Mouse (Mus musculus): Measurements from ENCODE around the gene Polr2g. TPM values are rescaled to one million over a fixed set of nuclear protein-coding genes. Genes with fewer than 3 reads are reported as not detected.
"Not testable (repeated sequence)": the region's sequence is repeated elsewhere in the genome, so short reads cannot be mapped to it uniquely, and the experiment has no call there.

Polr2g gene
- 153 and 163 TPM in 2 replicates for polyA plus RNA-seq (2015; fragmentation: Nextera tagmentation; extraction: Ambion mirVana)

DNA sequence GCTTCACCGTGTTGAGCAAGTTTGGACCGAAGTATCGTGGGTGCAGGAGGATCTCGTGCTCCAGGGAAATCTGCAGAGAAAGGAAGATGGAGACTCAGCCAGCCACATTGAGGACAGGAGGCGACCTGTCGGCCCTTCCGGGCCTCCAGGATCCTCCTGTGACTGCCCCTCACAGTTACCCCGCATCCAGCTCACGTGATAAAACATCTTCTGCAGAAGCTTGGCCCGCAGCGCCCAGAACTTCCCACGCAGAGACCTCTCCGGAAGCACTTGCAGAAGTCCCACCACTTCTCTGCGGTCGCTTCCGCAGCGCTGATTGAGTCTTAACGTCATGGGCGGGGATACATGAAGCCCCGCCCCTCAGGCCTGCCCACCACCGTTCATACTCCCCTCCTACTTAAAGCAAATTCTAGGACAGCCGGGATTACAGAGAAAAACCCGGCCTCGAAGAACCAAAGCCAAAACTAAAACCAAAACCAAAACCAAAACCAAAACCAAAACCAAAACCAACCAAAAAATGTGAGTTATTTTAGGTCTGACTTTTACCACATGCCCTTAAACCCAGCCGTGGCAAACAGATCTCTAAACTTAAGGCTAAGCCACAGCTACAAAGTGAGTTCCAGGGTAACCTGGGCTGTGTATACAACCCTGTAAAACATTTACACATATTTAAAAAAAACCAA, at the start of gene Polr2g:
Gene Polr2g, minus strand, starts transcription at position 314 of the 683 bp plus-strand sequence.
- ATAC-seq (ENCODE audit: low FRiP score) = peak; percentile 70
- no peaks in the 10 kb centered on the region for H3K9me3 ChIP-seq
- H3K4me2 ChIP-seq = peak within 1 kb of the TSS; percentile 97
- H3K27ac ChIP-seq = peak within 1 kb of the TSS; percentile 71
- H3K4me3 ChIP-seq = peak within 1 kb of the TSS; percentile 80
- WGBS = 2% methylated on average over 25 of the region's 25 CpGs
- H3K9ac ChIP-seq = peak within 1 kb of the TSS; percentile 86
- H3K36me3 ChIP-seq = peaks cover 27% of the 10 kb centered on the region
- H3K27me3 ChIP-seq = no peaks in the 10 kb centered on the region
- H3K4me1 ChIP-seq (replicated peaks) = peaks cover 25% of the 10 kb centered on the region

DNA sequence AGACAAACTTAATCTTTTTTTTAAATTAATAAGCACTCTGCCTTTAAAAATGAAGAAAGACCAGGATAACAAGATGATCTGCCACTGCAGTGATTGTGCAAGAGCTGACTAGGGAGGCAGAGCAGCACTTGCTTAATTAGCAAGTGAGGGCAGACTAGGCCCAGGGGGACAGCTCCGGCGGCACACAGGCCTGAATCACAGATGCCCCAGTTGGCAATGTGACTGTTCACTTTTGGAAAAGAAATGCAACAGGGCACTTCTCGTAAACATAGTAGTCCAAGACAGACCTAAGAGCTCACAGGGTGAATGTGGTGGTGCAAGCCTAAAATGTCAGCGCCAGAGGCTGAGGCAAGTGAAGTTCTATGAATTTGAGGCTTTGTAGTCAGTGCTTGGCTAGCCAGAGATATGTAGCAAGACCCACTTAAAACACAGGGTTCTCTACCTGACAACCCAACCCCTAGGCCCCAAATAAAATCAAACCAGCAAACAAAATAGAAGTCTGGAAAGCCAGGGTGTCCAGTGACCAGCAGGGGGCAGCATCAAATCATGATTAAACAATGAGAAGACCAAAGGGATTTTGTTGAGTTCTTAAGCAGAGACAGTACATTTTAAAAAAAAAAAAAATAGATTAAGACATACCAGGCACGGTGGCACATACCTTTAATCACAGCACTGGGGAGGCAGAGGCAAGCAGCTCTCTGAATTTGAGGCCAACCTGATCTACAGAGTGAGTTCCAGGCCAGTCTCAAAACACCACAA, 46.2 kb upstream of the Polr2g start:
- peaks cover 21% of the 10 kb centered on the region for H3K4me1 ChIP-seq (replicated peaks)
- no peak overlapping the region for H3K9ac ChIP-seq
- WGBS = 59% methylated on average over 5 of the region's 5 CpGs
- peaks cover 61% of the 10 kb centered on the region for H3K36me3 ChIP-seq
- H3K4me2 ChIP-seq = no peak overlapping the region
- no peak overlapping the region for H3K4me3 ChIP-seq
- no peaks in the 10 kb centered on the region for H3K27me3 ChIP-seq
- H3K9me3 ChIP-seq = no peaks in the 10 kb centered on the region
- ATAC-seq (ENCODE audit: low FRiP score) = no peak
- no peak overlapping the region for H3K27ac ChIP-seq

DNA sequence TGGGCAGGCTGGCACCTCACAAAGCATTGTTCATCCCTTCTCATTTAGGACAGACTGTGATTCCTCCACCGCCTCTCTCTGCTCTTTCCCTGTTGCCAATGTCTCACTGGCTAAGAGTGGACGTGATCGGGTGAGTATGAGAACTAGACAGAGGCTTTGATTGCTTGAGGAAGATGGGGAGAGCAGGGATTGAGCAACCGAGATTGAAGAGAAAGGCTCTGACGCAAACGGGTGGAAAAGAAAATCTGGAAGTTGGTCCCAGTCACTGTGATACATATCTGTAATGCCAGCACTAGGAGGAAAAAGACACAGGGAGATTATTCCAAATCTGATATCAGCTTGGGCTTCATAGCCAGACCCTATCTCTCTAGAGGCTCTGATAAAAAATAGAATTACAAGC, 44.6 kb upstream of the Polr2g start:
- no peaks in the 10 kb centered on the region for H3K9me3 ChIP-seq
- H3K4me1 ChIP-seq (replicated peaks) = peaks cover 34% of the 10 kb centered on the region
- no peak for ATAC-seq (ENCODE audit: low FRiP score)
- H3K9ac ChIP-seq = no peak overlapping the region
- no peak overlapping the region for H3K27ac ChIP-seq
- H3K36me3 ChIP-seq = peaks cover 47% of the 10 kb centered on the region
- no peak overlapping the region for H3K4me3 ChIP-seq
- H3K4me2 ChIP-seq = no peak overlapping the region
- H3K27me3 ChIP-seq = no peaks in the 10 kb centered on the region
- 89% methylated on average over 6 of the region's 6 CpGs for WGBS

DNA sequence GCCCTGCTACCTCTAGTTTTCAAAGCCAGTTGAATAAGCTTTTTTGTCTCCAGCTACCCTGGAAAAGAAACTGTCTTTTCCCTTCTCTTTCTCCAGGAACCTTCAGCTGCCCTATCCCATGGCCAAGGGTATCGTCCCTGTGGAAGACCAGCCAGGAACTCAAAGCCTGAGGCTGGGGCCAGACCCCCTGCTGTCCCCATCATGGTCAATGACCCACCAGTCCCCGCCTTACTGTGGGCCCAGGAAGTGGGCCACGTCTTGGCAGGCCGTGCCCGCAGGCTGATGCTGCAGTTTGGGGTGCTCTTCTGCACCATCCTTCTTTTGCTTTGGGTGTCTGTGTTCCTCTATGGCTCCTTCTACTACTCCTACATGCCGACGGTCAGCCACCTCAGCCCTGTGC, 42.6 kb upstream of the Polr2g start:
- Histone ChIP-seq H3K9me3 (no peaks in the 10 kb centered on the region), H3K9ac (peak overlapping the region; percentile 94), H3K36me3 (peaks cover 31% of the 10 kb centered on the region), H3K27ac (peak overlapping the region; percentile 99), H3K4me1 (replicated peaks) (peaks cover 45% of the 10 kb centered on the region), H3K4me2 (peak overlapping the region; percentile 81), H3K4me3 (peak overlapping the region; percentile 74), H3K27me3 (no peaks in the 10 kb centered on the region)
- WGBS = 93% methylated on average over 7 of the region's 7 CpGs
- ATAC-seq (ENCODE audit: low FRiP score) = no peak

DNA sequence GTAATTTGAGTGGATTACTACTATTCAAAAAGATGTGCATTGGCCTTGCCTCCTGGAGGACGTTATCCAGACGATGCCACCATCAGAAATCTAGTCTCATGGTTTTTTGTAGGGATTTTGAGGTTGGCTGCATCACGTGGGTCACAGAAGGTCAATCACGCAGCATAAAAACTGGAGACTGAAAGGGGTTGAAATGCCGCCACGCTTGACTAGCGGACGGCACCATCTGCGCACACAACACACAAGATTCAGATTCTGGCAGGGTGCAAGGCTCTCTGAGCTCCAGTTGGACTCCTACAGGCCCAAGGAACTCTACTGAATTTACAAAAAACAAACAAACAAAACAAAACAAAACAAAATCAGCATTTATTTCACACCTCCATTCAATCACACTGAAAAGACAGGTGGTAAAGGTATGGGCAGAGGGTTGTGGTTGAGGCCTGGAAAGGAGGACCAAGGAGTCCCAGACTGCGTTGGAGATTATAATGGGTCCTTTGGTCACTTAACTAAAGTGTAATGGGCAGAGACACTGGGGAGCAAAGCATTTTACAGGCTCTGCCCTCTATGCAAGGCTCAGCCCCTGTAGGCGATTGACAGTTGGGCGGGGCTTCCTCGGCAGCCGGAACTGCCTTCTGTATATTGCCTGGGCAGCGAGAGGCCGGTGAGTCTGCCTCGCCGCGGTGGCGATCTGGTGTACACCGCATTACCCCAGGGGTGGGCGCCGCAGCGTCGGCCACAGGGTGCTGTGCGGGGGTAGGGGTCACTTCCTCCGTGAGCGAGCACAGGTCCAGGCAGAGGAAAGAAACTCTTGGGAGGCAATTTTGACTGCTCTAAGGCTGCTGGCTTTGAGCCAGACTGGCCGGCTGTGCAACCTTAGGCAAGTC, 41.8 kb upstream of the Polr2g start:
- ATAC-seq (ENCODE audit: low FRiP score) = peak; percentile 7; the same call in 1 of the 2 replicates
- peak overlapping the region; percentile 99 for H3K27ac ChIP-seq
- peaks cover 45% of the 10 kb centered on the region for H3K4me1 ChIP-seq (replicated peaks)
- no peaks in the 10 kb centered on the region for H3K9me3 ChIP-seq
- peak overlapping the region; percentile 94 for H3K9ac ChIP-seq
- H3K27me3 ChIP-seq = no peaks in the 10 kb centered on the region
- WGBS = 12% methylated on average over 29 of the region's 29 CpGs
- H3K4me2 ChIP-seq = peak overlapping the region; percentile 81
- peak overlapping the region; percentile 74 for H3K4me3 ChIP-seq
- peaks cover 30% of the 10 kb centered on the region for H3K36me3 ChIP-seq

DNA sequence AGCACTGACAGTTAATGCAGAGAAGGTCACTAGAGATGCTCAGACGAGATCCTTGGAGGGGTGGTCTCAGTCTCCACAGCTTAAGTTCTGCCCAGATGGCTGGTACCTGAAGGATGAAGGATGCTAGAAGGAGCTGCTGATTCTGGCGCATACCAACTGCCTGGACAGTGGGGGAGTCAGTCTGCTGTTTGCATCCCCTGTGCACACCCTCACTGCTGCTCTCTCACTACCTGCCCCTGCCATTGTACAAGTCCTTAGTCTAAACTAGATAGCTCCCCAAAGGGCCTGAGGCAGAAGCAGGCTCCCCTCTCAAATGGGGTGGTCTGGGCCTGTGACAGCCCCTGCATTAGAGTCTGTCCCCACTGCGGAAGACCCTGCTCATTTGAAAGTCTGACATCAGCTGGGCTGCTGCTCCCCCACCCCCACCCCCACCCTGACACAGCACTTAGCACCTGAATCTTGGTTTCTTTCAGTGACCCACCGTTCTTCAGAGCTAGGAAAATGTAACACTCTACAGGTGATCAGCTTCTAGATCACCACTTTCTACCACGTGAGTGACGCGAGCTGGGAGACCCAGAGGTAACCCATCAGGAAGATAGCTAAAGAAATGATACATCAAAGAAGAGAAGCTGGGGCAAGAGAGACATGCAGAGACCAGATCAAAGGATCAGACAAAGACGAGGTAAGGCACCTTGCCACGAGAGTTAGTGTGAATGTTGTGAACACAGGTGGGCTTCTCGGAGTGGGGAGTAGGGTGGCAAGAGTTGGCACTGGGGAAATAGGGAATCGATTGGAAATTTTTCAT, 40.9 kb upstream of the Polr2g start, which contains the start of gene Gng3:
Gene Gng3, minus strand, starts transcription at position 92 of the 805 bp plus-strand sequence.
- Histone ChIP-seq H3K9me3 (no peaks in the 10 kb centered on the region), H3K4me1 (replicated peaks) (peaks cover 45% of the 10 kb centered on the region), H3K4me2 (peak within 1 kb of the TSS; percentile 81), H3K27me3 (no peaks in the 10 kb centered on the region), H3K27ac (peak within 1 kb of the TSS; percentile 99), H3K9ac (peak within 1 kb of the TSS; percentile 94), H3K4me3 (peak within 1 kb of the TSS; percentile 74), H3K36me3 (peaks cover 35% of the 10 kb centered on the region)
- ATAC-seq (ENCODE audit: low FRiP score) = peak; percentile 91
- 32% methylated on average over 11 of the region's 11 CpGs for WGBS

DNA sequence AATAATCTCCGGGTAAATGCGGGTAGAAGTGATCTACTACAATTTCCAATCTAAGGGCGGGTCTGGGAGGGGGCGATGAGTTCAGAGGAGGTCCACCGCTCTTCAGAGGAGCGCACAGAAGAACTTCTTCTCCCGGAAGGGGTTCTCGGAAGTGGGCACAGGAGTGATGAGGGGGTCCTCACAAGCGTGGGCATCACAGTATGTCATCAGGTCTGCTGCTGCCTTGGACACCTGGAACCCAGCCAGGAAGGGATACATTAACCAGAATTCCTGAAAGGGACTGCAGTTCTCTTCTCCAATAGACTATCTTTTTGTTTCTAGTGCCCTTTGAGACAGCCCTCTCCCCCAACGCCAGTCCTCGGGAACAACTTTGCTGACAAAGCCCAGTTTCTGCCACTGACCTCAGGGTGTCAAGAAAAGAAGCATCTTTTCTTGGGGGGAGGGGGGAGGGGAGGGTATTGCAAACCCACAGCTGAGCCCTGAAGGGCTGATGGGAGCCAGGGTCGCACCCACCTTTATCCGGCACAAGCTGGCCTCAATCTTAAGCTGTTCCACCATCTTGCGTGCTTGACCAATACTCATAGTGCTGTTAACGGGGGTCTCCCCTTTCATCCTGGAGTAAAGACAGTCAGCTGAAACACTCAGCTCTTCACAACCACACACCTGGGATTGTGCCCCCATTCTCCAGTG, 39.8 kb upstream of the Polr2g start:
- Histone ChIP-seq H3K4me1 (replicated peaks) (peaks cover 45% of the 10 kb centered on the region), H3K36me3 (peaks cover 43% of the 10 kb centered on the region), H3K9me3 (no peaks in the 10 kb centered on the region), H3K4me3 (peak overlapping the region; percentile 74), H3K27ac (peak overlapping the region; percentile 99), H3K9ac (peak overlapping the region; percentile 94), H3K4me2 (peak overlapping the region; percentile 81), H3K27me3 (no peaks in the 10 kb centered on the region)
- 11% methylated on average over 15 of the region's 15 CpGs for WGBS
- peak; percentile 18; the same call in 1 of the 2 replicates for ATAC-seq (ENCODE audit: low FRiP score)

DNA sequence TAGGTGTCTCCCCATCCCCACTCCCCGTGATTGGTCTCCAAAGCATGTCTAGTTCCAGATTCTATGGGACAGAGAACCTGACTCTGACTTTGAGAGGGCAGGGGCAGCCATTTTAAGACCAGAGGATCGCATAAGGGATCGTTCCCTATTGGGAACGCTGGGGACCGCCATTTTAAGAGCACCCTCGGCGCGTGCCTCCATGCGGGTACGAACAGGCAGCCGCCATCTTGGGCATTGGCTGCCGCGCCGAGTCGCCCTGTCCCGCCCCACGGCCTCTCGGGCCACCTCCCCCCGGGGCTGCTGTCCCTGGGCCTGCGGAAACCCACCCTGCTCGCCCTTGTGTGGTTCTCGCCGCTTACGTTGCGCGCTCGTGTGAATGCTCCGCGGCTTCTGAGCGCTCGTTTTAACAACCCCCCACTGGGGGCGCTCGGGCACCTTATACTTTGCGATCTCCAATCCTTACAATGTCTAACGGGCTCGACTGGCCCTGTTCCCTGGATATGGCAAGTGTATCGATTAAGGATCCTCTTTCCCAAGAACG, 38.9 kb upstream of the Polr2g start, which contains the start of gene Bscl2:
Gene Bscl2, plus strand, starts transcription at position 217 of the 541 bp plus-strand sequence.
- Histone ChIP-seq H3K4me2 (peak within 1 kb of the TSS; percentile 81), H3K27me3 (no peaks in the 10 kb centered on the region), H3K9me3 (no peaks in the 10 kb centered on the region), H3K4me3 (peak within 1 kb of the TSS; percentile 74), H3K9ac (peak within 1 kb of the TSS; percentile 94), H3K27ac (peak within 1 kb of the TSS; percentile 99), H3K36me3 (peaks cover 43% of the 10 kb centered on the region), H3K4me1 (replicated peaks) (peaks cover 45% of the 10 kb centered on the region)
- WGBS = 1% methylated on average over 38 of the region's 38 CpGs
- ATAC-seq (ENCODE audit: low FRiP score) = peak; percentile 71

DNA sequence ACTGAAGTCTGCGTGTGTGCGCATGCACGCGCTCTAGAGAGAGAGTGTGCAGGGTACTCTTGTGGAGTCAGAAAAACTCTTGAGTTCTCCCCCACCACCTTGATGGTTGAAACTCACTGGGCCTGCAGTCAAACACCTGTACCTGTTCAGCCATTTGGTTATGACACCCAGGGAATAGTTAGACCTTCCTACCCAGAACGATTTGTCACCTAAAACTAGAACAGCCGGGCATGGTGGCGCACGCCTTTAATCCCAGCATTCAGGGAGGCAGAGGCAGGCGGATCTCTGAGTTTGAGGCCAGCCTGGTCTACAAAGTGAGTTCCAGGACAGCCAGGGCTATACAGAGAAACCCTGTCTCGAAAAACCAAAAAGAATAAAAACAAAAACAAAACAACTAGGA, 38.0 kb upstream of the Polr2g start:
- H3K27me3 ChIP-seq; ATAC-seq (ENCODE audit: low FRiP score); H3K9me3 ChIP-seq; H3K9ac ChIP-seq: not testable (repeated sequence)
- peak overlapping the region; percentile 99; the same call in 1 of the 2 replicates for H3K27ac ChIP-seq
- H3K4me3 ChIP-seq = peak overlapping the region; percentile 74
- H3K36me3 ChIP-seq = peaks cover 50% of the 10 kb centered on the region
- peak overlapping the region; percentile 81 for H3K4me2 ChIP-seq
- peaks cover 42% of the 10 kb centered on the region for H3K4me1 ChIP-seq (replicated peaks)
- WGBS = 97% methylated on average over 10 of the region's 10 CpGs

DNA sequence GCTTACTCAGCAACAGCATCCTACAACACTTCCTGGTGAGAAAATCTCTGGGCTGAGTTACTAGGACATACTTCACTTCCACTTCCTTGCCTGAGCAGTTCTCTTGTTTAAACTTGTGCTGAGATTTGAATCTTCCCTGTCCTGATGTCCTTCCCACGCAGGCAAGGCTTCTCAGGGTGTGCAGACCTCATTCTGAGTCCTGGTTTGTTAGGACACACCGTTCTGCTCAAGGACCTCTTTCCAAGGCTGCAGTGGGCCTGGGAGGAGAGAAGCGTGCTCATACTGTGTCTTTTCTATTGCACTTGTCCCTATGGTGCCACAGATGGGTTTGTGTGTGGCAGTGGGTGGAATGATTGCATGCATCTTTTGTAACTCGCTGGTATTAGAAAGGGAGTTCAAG, 34.6 kb upstream of the Polr2g start:
- Histone ChIP-seq H3K9me3 (no peaks in the 10 kb centered on the region), H3K9ac (no peak overlapping the region), H3K4me1 (replicated peaks) (peaks cover 10% of the 10 kb centered on the region), H3K27me3 (no peaks in the 10 kb centered on the region), H3K36me3 (peaks cover 83% of the 10 kb centered on the region), H3K4me2 (no peak overlapping the region), H3K4me3 (no peak overlapping the region), H3K27ac (no peak overlapping the region)
- 92% methylated on average over 4 of the region's 4 CpGs for WGBS
- ATAC-seq (ENCODE audit: low FRiP score) = no peak
